Mouse (Mus musculus): ENCODE results near the gene Eif2b3.

DNA sequence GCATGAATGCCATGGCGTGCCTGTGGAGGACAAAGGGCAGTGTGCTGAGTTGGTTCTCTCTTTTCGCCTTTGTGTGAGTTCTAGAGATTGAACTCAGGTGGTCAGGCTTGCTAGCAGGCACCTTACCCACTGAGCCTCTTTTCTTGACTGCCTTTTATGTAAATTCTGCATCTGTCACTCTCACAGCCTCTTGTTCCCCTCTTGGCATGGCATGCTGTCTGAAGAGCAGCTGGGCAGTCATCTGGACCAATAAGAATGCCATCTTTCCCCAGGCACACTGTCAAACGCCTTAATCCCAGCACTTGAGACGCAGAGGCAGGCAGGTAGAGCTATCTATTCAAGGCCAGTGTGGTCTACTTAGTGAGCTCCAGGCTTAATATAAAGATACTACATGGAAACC, 34.8 kb downstream of the Eif2b3 start:
- TF ChIP-seq CTCF (IDR thresholded peaks at IDR 0.05; ENCODE audit: borderline replicate concordance, insufficient read depth, low read depth, low read length) (no peak), POLR2A (IDR thresholded peaks at IDR 0.05; ENCODE audit: borderline replicate concordance, insufficient read depth, low read length) (no peak)

Data from cerebellum, adult 2 months (tissue).